Mouse (Mus musculus) T-cell, adult 2 months (primary cell): Measurements from ENCODE around the gene Fgb.
A peak's percentile ranks its signal among the peaks of the same experiment; 100 is the strongest.

Source experiments
- DNase-seq: peaks from one replicate; pipeline ENCODE4 v3.0.0; 2022; ENCODE audit warnings: low spot score

The Fgb gene

GRCm38 (mm10) chr3:83049680-83050079 is at the start of gene Fgb:
TSS of gene Fgb (minus strand) at chr3:83049863.
- DNase-seq, result no peak

GRCm38 (mm10) chr3:83099139-83099538 is 49.5 kb upstream of the Fgb start:
- DNase-seq, result no peak

- DNase-seq, result no peak
Measured at GRCm38 (mm10) chr3:83098546-83099034, 48.9 kb upstream of the Fgb start.

- no peak for DNase-seq
Measured at GRCm38 (mm10) chr3:83097586-83097985, 47.9 kb upstream of the Fgb start.

- DNase-seq, result peak; percentile 45
Measured at GRCm38 (mm10) chr3:83080567-83081055, 30.9 kb upstream of the Fgb start.

GRCm38 (mm10) chr3:83076563-83076962 is 26.9 kb upstream of the Fgb start:
- no peak for DNase-seq

- DNase-seq, result no peak
Measured at GRCm38 (mm10) chr3:83070231-83070630, 20.6 kb upstream of the Fgb start.

- DNase-seq, result no peak
Measured at GRCm38 (mm10) chr3:83068869-83069268, 19.2 kb upstream of the Fgb start.

GRCm38 (mm10) chr3:83067920-83068319 is 18.3 kb upstream of the Fgb start:
- no peak for DNase-seq

- no peak for DNase-seq
Measured at GRCm38 (mm10) chr3:83057046-83057445, 7.4 kb upstream of the Fgb start.

- DNase-seq, result peak; percentile 99
Measured at GRCm38 (mm10) chr3:83055281-83056038, 5.8 kb upstream of the Fgb start, which contains the start of gene Plrg1. TSS of gene Plrg1 (plus strand) at chr3:83055522.

- no peak for DNase-seq
Measured at GRCm38 (mm10) chr3:83054759-83055158, 5.1 kb upstream of the Fgb start.

GRCm38 (mm10) chr3:83053758-83054157 is 4.1 kb upstream of the Fgb start:
- peak; percentile 16 for DNase-seq

- no peak for DNase-seq
Measured at GRCm38 (mm10) chr3:83053126-83053525, 3.5 kb upstream of the Fgb start.

- DNase-seq, result no peak
Measured at GRCm38 (mm10) chr3:83052102-83052501, 2.4 kb upstream of the Fgb start.

- no peak for DNase-seq
Measured at GRCm38 (mm10) chr3:83050661-83051060, 998 bp upstream of the Fgb start.

- no peak for DNase-seq
Measured at GRCm38 (mm10) chr3:83046649-83047048, 3.0 kb downstream of the Fgb start.

- no peak for DNase-seq
Measured at GRCm38 (mm10) chr3:83042451-83042850, 7.2 kb downstream of the Fgb start.

GRCm38 (mm10) chr3:83039666-83040065 is 10.0 kb downstream of the Fgb start:
- no peak for DNase-seq

GRCm38 (mm10) chr3:83038865-83039264 is 10.8 kb downstream of the Fgb start:
- DNase-seq, result no peak

GRCm38 (mm10) chr3:83033801-83034200 is 15.9 kb downstream of the Fgb start:
- no peak for DNase-seq

- no peak for DNase-seq
Measured at GRCm38 (mm10) chr3:83032746-83033308, 16.8 kb downstream of the Fgb start.

- DNase-seq, result no peak
Measured at GRCm38 (mm10) chr3:83030331-83030730, 19.3 kb downstream of the Fgb start.
